Mouse (Mus musculus) cortical plate, adult 2 months (tissue): ENCODE data around the gene Pak4.

Experiments used
- CTCF ChIP-seq: fragments of 200-500 bp; IDR thresholded peaks from 2 replicates; pipeline ENCODE4 v1.5.1; 2011; ENCODE audit warnings: mild to moderate bottlenecking, control low read depth, low read length; ENCODE audit not compliant: insufficient read depth; ENCODE audit errors: extremely low read depth
- POLR2A ChIP-seq: fragments of 200-500 bp; IDR thresholded peaks from 2 replicates; pipeline ENCODE4 v1.6.1; 2011; ENCODE audit warnings: mild to moderate bottlenecking, low read length, control low read depth; ENCODE audit not compliant: insufficient read depth; ENCODE audit errors: extremely low read depth

GRCm38 (mm10) chr7:28595751-28596435, 2.1 kb downstream of the Pak4 start:
- TF ChIP-seq POLR2A: no peak
- no peak for TF ChIP-seq CTCF
